Mouse (Mus musculus): Measurements from ENCODE around the gene Rnaseh2c.

The Rnaseh2c gene

GRCm38 (mm10) chr19:5636036-5636570 is 34.4 kb downstream of the Rnaseh2c start:
- DNase-seq (ENCODE audit: low spot score in 2 of 2) = no peak

GRCm38 (mm10) chr19:5636571-5637041 is 34.9 kb downstream of the Rnaseh2c start:
- DNase-seq (ENCODE audit: low spot score in 2 of 2) = no peak

- DNase-seq (ENCODE audit: low spot score in 2 of 2) = peak; percentile 76 to 89
Measured at GRCm38 (mm10) chr19:5637069-5638047, 35.7 kb downstream of the Rnaseh2c start, which contains the start of gene Rela. Rela (plus strand) TSS chr19:5637483.

GRCm38 (mm10) chr19:5638416-5639005 is 36.8 kb downstream of the Rnaseh2c start:
- DNase-seq (ENCODE audit: low spot score in 2 of 2) = no peak

GRCm38 (mm10) chr19:5640339-5640738 is 38.7 kb downstream of the Rnaseh2c start:
- DNase-seq (ENCODE audit: low spot score in 2 of 2) = no peak

GRCm38 (mm10) chr19:5641021-5641420 is 39.3 kb downstream of the Rnaseh2c start:
- no peak for DNase-seq (ENCODE audit: low spot score in 2 of 2)

- DNase-seq (ENCODE audit: low spot score in 2 of 2) = no peak
Measured at GRCm38 (mm10) chr19:5641641-5642040, 40.0 kb downstream of the Rnaseh2c start.

GRCm38 (mm10) chr19:5645280-5645679 is 43.6 kb downstream of the Rnaseh2c start:
- no peak for DNase-seq (ENCODE audit: low spot score in 2 of 2)

- DNase-seq (ENCODE audit: low spot score in 2 of 2) = no peak
Measured at GRCm38 (mm10) chr19:5646731-5647330, 45.2 kb downstream of the Rnaseh2c start.

- DNase-seq (ENCODE audit: low spot score in 2 of 2) = no peak
Measured at GRCm38 (mm10) chr19:5647791-5648190, 46.1 kb downstream of the Rnaseh2c start.

GRCm38 (mm10) chr19:5648401-5649297 is 47.0 kb downstream of the Rnaseh2c start:
- peak; percentile 79 to 81 for DNase-seq (ENCODE audit: low spot score in 2 of 2)

- DNase-seq (ENCODE audit: low spot score in 2 of 2) = no peak
Measured at GRCm38 (mm10) chr19:5649298-5649741, 47.6 kb downstream of the Rnaseh2c start.

GRCm38 (mm10) chr19:5651502-5652274 is 50.0 kb downstream of the Rnaseh2c start:
- DNase-seq (ENCODE audit: low spot score in 2 of 2) = no peak

GRCm38 (mm10) chr19:5652570-5652969 is 50.9 kb downstream of the Rnaseh2c start:
- DNase-seq (ENCODE audit: low spot score in 2 of 2) = no peak

- DNase-seq (ENCODE audit: low spot score in 2 of 2) = no peak
Measured at GRCm38 (mm10) chr19:5653969-5654719, 52.5 kb downstream of the Rnaseh2c start.

GRCm38 (mm10) chr19:5654720-5655298 is 53.1 kb downstream of the Rnaseh2c start:
- DNase-seq (ENCODE audit: low spot score in 2 of 2) = no peak
